Comparison of ENCODE assay signal across 16 mouse cellular contexts in genomic region chr9:78631755-78632434, GRCm38 (mm10). TPM values are rescaled to one million over a fixed set of nuclear protein-coding genes. Genes with fewer than 3 reads are reported as not detected.
"Had no signal": no experiment of that assay in that cellular context is flagged by ENCODE, and none has a peak within 500 bp of the region (broad histone marks: within the 10 kb centered on the region; RNA-seq: fewer than 3 reads in every experiment).

No protein-coding gene starts in this region.

- H3K36me3 ChIP-seq: limb, embryonic 13.5 days; midbrain, embryonic 15.5 days; neural tube, embryonic 12.5 days had no signal

- H3K9me3 ChIP-seq: limb, embryonic 13.5 days; midbrain, embryonic 15.5 days; neural tube, embryonic 12.5 days had no signal

- H3K4me3 ChIP-seq: limb, embryonic 13.5 days; midbrain, embryonic 15.5 days; neural tube, embryonic 12.5 days had no signal

- H3K27ac ChIP-seq: limb, embryonic 13.5 days; liver, embryonic 14.5 days; midbrain, embryonic 15.5 days; neural tube, embryonic 12.5 days had no signal

- H3K4me2 ChIP-seq: limb, embryonic 13.5 days; midbrain, embryonic 15.5 days; neural tube, embryonic 12.5 days had no signal

- H3K9ac ChIP-seq: limb, embryonic 13.5 days; liver, embryonic 14.5 days; midbrain, embryonic 15.5 days; neural tube, embryonic 12.5 days had no signal

- ATAC-seq: midbrain, embryonic 15.5 days had no signal

- H3K4me1 ChIP-seq: neural tube, embryonic 12.5 days had no signal

- DNase-seq: kidney, adult 11 months; kidney, adult 9 months; kidney, postnatal 10 days; kidney, postnatal 4 days; left cerebral cortex, postnatal 4 days; lung, adult 18-20 months; lung, postnatal 4 days; thymus, adult 18-20 months; thymus, postnatal 14 days had no signal

- H3K27me3 ChIP-seq: limb, embryonic 13.5 days; midbrain, embryonic 15.5 days; neural tube, embryonic 12.5 days had no signal

RNA-seq across cellular contexts. Expression of gene Cd109, which starts 16.5 kb away (rescaled TPM):
- total RNA-seq: liver, adult 2 months; monocyte, adult 5-6 weeks; neutrophil, adult 5-6 weeks had no signal
- polyA plus RNA-seq: liver, adult 2 months had no signal
